Mouse (Mus musculus) olfactory bulb, adult 2 months (tissue): Measurements from ENCODE around the gene Nt5c1a. TPM values are rescaled to one million over a fixed set of nuclear protein-coding genes. Genes with fewer than 3 reads are reported as not detected.

Source experiments
- H3K27ac ChIP-seq: fragments of 200-500 bp; 2 replicates; pipeline ENCODE4 v1.5.1; 2012; ENCODE audit warnings: low read depth, low read length; ENCODE audit not compliant: insufficient read depth
- H3K4me1 ChIP-seq: fragments of 200-500 bp; 2 replicates; pipeline ENCODE4 v1.6.1; 2012; ENCODE audit warnings: low read length; ENCODE audit not compliant: control insufficient read depth, insufficient read depth
- H3K4me3 ChIP-seq: fragments of 200-500 bp; 2 replicates; pipeline ENCODE4 v1.5.1; 2012; ENCODE audit warnings: mild to moderate bottlenecking, low read depth, low read length, moderate library complexity; ENCODE audit not compliant: insufficient read depth
- CTCF ChIP-seq: fragments of 200-500 bp; IDR thresholded peaks from 2 replicates; pipeline ENCODE4 v1.5.1; 2012; ENCODE audit warnings: low read depth, mild to moderate bottlenecking, low read length, moderate library complexity; ENCODE audit not compliant: insufficient read depth
- POLR2A ChIP-seq: fragments of 200-500 bp; IDR thresholded peaks from 2 replicates; pipeline ENCODE4 v1.6.1; 2012; ENCODE audit warnings: mild to moderate bottlenecking, low read depth, low read length, moderate library complexity; ENCODE audit not compliant: insufficient read depth
- WGBS: fragments of 180-500 bp; shearing (Covaris S2); methylation state at CpG from one replicate; pipeline ENCODE4 v1.1.7; 2018; 5-methylcytosine and 5-hydroxymethylcytosine counted together
- polyA plus RNA-seq: library from polyadenylated mRNA; stranded (reverse); fragments of >200 nt; gene quantifications from 2 replicates; pipeline ENCODE4 v1.2.4, GENCODE M21; 2012; ENCODE audit warnings: low replicate concordance; ENCODE audit not compliant: missing spikeins, insufficient read depth, insufficient read length

The Nt5c1a gene
- polyA plus RNA-seq, 1 experiment: not detected

- Histone ChIP-seq H3K4me3 (no peak overlapping the region), H3K4me1 (peaks cover 5% of the 10 kb centered on the region), H3K27ac (no peak overlapping the region)
- 51% methylated on average over 8 of the region's 8 CpGs for WGBS
- TF ChIP-seq CTCF (no peak), POLR2A (no peak)
Measured at GRCm38 (mm10) chr4:123260071-123260746, 58.9 kb downstream of the Nt5c1a start.

GRCm38 (mm10) chr4:123261721-123262401 lies 60.6 kb downstream of the Nt5c1a start, which contains the start of gene Pabpc4:
Gene Pabpc4, plus strand, starts transcription at chr4:123262351.
- 76% methylated on average over 5 of the region's 5 CpGs for WGBS
- no peak within 1 kb of the TSS for H3K27ac ChIP-seq
- peaks cover 5% of the 10 kb centered on the region for H3K4me1 ChIP-seq
- TF ChIP-seq POLR2A (no peak), CTCF (no peak)
- no peak within 1 kb of the TSS for H3K4me3 ChIP-seq

Other genes with a start within 250 kb of the Nt5c1a start
- gene Mfsd2a, start 240.3 kb upstream of the Nt5c1a start, polyA plus RNA-seq: not detected in 2 replicates
- gene Mycl, start 205.9 kb upstream of the Nt5c1a start, polyA plus RNA-seq: not detected in 2 replicates
- not detected in 2 replicates for gene Trit1, start 184.9 kb upstream of the Nt5c1a start, polyA plus RNA-seq
- gene Bmp8b, start 96.3 kb upstream of the Nt5c1a start, polyA plus RNA-seq: not detected in 2 replicates
- not detected in 2 replicates for gene Oxct2b, start 85.2 kb upstream of the Nt5c1a start, polyA plus RNA-seq
- gene Ppie, start 61.6 kb upstream of the Nt5c1a start, polyA plus RNA-seq: not detected in 2 replicates
- 61.6 TPM in 1 of 2 replicates, not detected in the other for gene Hpcal4, start 18.3 kb upstream of the Nt5c1a start, polyA plus RNA-seq
- gene Heyl, start 32.1 kb downstream of the Nt5c1a start, polyA plus RNA-seq: not detected in 2 replicates
- not detected in 2 replicates for gene Pabpc4, start 60.8 kb downstream of the Nt5c1a start, polyA plus RNA-seq
- not detected in 2 replicates for gene Oxct2a, start 122.1 kb downstream of the Nt5c1a start, polyA plus RNA-seq
- gene Bmp8a, start 141.7 kb downstream of the Nt5c1a start, polyA plus RNA-seq: not detected in 2 replicates